Mouse (Mus musculus) frontal cortex, adult (tissue): ENCODE data around the gene Tgfbr2.

Experiments used
- ATAC-seq: cut with Nextera tagmentation; 2 replicates; pipeline ENCODE4 v1.9.2; 2017; ENCODE audit warnings: mild to moderate bottlenecking, moderate library complexity, mixed read lengths; ENCODE audit not compliant: low TSS enrichment

Tgfbr2 gene

GRCm38 (mm10) chr9:116174481-116175461 is at the start of gene Tgfbr2:
Gene Tgfbr2 (minus strand): TSS chr9:116175360.
- ATAC-seq: peak; percentile 63

GRCm38 (mm10) chr9:116223368-116223767 is 48.2 kb upstream of the Tgfbr2 start:
- no peak for ATAC-seq

- no peak for ATAC-seq
Measured at GRCm38 (mm10) chr9:116222643-116223042, 47.5 kb upstream of the Tgfbr2 start.

- no peak for ATAC-seq
Measured at GRCm38 (mm10) chr9:116222000-116222399, 46.8 kb upstream of the Tgfbr2 start.

GRCm38 (mm10) chr9:116221565-116221964 is 46.4 kb upstream of the Tgfbr2 start:
- ATAC-seq: no peak

- no peak for ATAC-seq
Measured at GRCm38 (mm10) chr9:116220616-116221015, 45.5 kb upstream of the Tgfbr2 start.

GRCm38 (mm10) chr9:116220159-116220515 is 45.0 kb upstream of the Tgfbr2 start:
- no peak for ATAC-seq

GRCm38 (mm10) chr9:116219234-116220158 is 44.3 kb upstream of the Tgfbr2 start:
- ATAC-seq: no peak

- ATAC-seq: 0 out of 2 replicates have a peak, but pooled peaks have one; percentile 23
Measured at GRCm38 (mm10) chr9:116218780-116219179, 43.6 kb upstream of the Tgfbr2 start.

GRCm38 (mm10) chr9:116217099-116217498 is 41.9 kb upstream of the Tgfbr2 start:
- ATAC-seq: no peak

GRCm38 (mm10) chr9:116216677-116217076 is 41.5 kb upstream of the Tgfbr2 start:
- ATAC-seq: no peak

- ATAC-seq: no peak
Measured at GRCm38 (mm10) chr9:116214296-116214695, 39.1 kb upstream of the Tgfbr2 start.

GRCm38 (mm10) chr9:116212915-116213619 is 37.9 kb upstream of the Tgfbr2 start:
- ATAC-seq: no peak

GRCm38 (mm10) chr9:116212069-116212468 is 36.9 kb upstream of the Tgfbr2 start:
- ATAC-seq: no peak

GRCm38 (mm10) chr9:116208169-116208904 is 33.2 kb upstream of the Tgfbr2 start:
- no peak for ATAC-seq

- no peak for ATAC-seq
Measured at GRCm38 (mm10) chr9:116206901-116207300, 31.7 kb upstream of the Tgfbr2 start.

- no peak for ATAC-seq
Measured at GRCm38 (mm10) chr9:116203675-116204074, 28.5 kb upstream of the Tgfbr2 start.

- ATAC-seq: no peak
Measured at GRCm38 (mm10) chr9:116199127-116199526, 24.0 kb upstream of the Tgfbr2 start.

GRCm38 (mm10) chr9:116198488-116198887 is 23.3 kb upstream of the Tgfbr2 start:
- no peak for ATAC-seq

GRCm38 (mm10) chr9:116197491-116198170 is 22.5 kb upstream of the Tgfbr2 start:
- ATAC-seq: no peak
